In the genomic region with DNA sequence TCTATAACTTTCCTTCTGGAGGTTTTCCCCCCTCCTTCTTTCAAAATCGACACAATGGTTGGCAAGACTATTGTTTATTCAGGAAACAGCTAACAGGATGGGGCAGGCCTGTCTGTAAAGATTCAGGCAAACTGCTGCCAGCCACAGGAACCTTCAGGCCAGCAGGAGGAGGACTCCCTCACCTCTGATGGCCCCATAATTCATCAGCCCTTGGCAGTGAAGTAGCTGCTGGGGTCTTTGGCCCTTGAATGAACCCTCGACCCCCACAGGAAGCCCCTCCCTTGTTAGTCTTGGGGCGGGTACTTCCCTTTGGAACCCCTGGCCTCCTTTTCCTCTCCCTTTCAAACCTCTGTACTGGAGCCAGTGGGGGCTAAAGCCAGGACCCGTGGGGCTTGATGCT, we compare ENCODE assay signal across 9 mouse cellular contexts. TPM values are rescaled to one million over a fixed set of nuclear protein-coding genes. Genes with fewer than 3 reads are reported as not detected.
DNase-seq lines count a peak whose midpoint lies in the region; ATAC-seq lines count a peak whose summit lies in the region.
"Had no signal": no experiment of that assay in that cellular context is flagged by ENCODE, and none has a peak within 500 bp of the region (broad histone marks: within the 10 kb centered on the region; RNA-seq: fewer than 3 reads in every experiment).

No protein-coding gene starts in this region.

- H3K4me3 ChIP-seq in intestine, embryonic 14.5 days (ENCODE audit: low read depth, low read length) = no peak overlapping the region
- no peak overlapping the region for H3K4me3 ChIP-seq in liver, embryonic 12.5 days

- no peaks in the 10 kb centered on the region for H3K27me3 ChIP-seq in intestine, embryonic 14.5 days (replicated peaks; ENCODE audit: control insufficient read depth, insufficient read depth, low read length)
- H3K27me3 ChIP-seq in liver, embryonic 12.5 days (replicated peaks) = no peaks in the 10 kb centered on the region

- H3K9me3 ChIP-seq in intestine, embryonic 14.5 days (ENCODE audit: control insufficient read depth, low read length) = no peaks in the 10 kb centered on the region
- H3K9me3 ChIP-seq in liver, embryonic 12.5 days (replicated peaks) = no peaks in the 10 kb centered on the region

- 4% methylated on average over 4 of the region's 4 CpGs for WGBS in intestine, embryonic 14.5 days
- WGBS in liver, embryonic 12.5 days (ENCODE audit: insufficient replicate concordance) = 22% methylated on average over 4 of the region's 4 CpGs

- H3K4me1 ChIP-seq in intestine, embryonic 14.5 days (replicated peaks; ENCODE audit: control insufficient read depth, insufficient read depth, low read length) = peaks cover 10% of the 10 kb centered on the region
- H3K4me1 ChIP-seq in liver, embryonic 12.5 days = peaks cover 30% of the 10 kb centered on the region

- H3K4me2 ChIP-seq in intestine, embryonic 14.5 days (ENCODE audit: low read length) = peak overlapping the region; percentile 5; the same call in 1 of the 2 replicates
- no peak overlapping the region for H3K4me2 ChIP-seq in liver, embryonic 12.5 days

- H3K36me3 ChIP-seq in intestine, embryonic 14.5 days (ENCODE audit: control insufficient read depth, insufficient read depth, low read length) = no peaks in the 10 kb centered on the region
- no peaks in the 10 kb centered on the region for H3K36me3 ChIP-seq in liver, embryonic 12.5 days

- no peak for ATAC-seq in intestine, embryonic 14.5 days (replicated peaks; ENCODE audit: low FRiP score, low TSS enrichment, low read depth)
- ATAC-seq in liver, embryonic 12.5 days = 0 out of 2 replicates have a peak, but pooled peaks have one; percentile 51
- no peak for ATAC-seq in granulocyte monocyte progenitor cell, adult 5-6 weeks (replicated peaks; ENCODE audit: poor library complexity, severe bottlenecking)

- H3K27ac ChIP-seq in intestine, embryonic 14.5 days (ENCODE audit: low read depth) = no peak overlapping the region
- H3K27ac ChIP-seq in liver, embryonic 12.5 days = no peak overlapping the region

- no peak overlapping the region for H3K9ac ChIP-seq in intestine, embryonic 14.5 days (ENCODE audit: low read length)
- no peak overlapping the region for H3K9ac ChIP-seq in liver, embryonic 12.5 days

- peak; percentile 13 for DNase-seq in Muller cell, postnatal 12 days (ENCODE audit: inconsistent ontology term)
- peak; percentile 57 for DNase-seq in embryo, embryonic 11 days
- no peak for DNase-seq in intestine, embryonic 14.5 days (ENCODE audit: low spot score)
- no peak for DNase-seq in c-Kit-positive CD71-positive TER-119-positive erythroid progenitor cells, embryonic 14.5 days (ENCODE audit: low spot score)
- DNase-seq in retina, postnatal 1 day = no peak
- no peak for DNase-seq in urinary bladder, postnatal 25 days (ENCODE audit: low spot score)

RNA-seq across cellular contexts. Expression of gene Tmigd1, which starts 8.4 kb away (rescaled TPM):
- polyA plus RNA-seq in intestine, embryonic 14.5 days (2014; fragmentation: Nextera tagmentation; extraction: Ambion mirVana) = 0.26 and 0.43 TPM in 2 replicates
- polyA plus RNA-seq in liver, embryonic 12.5 days (2016; fragmentation: Nextera tagmentation; extraction: Ambion mirVana) = 0.10 TPM in 1 of 2 replicates, not detected in the other
- not detected in 2 replicates for total RNA-seq in granulocyte monocyte progenitor cell, adult 5-6 weeks (2014; fragmentation: Nextera tagmentation)
- total RNA-seq in granulocyte monocyte progenitor cell, adult 5-6 weeks (2017) = not detected in 2 replicates
- total RNA-seq: midbrain, postnatal 0 days had no signal
- polyA plus RNA-seq: midbrain, postnatal 0 days had no signal

RNA-seq across cellular contexts. Expression of gene Blmh, which starts 31.0 kb away (rescaled TPM):
- polyA plus RNA-seq in intestine, embryonic 14.5 days (2014; fragmentation: Nextera tagmentation; extraction: Ambion mirVana) = 101 and 118 TPM in 2 replicates
- polyA plus RNA-seq in liver, embryonic 12.5 days (2016; fragmentation: Nextera tagmentation; extraction: Ambion mirVana) = 77.3 and 79.2 TPM in 2 replicates
- total RNA-seq in granulocyte monocyte progenitor cell, adult 5-6 weeks (2014; fragmentation: Nextera tagmentation) = 83.3 and 85.8 TPM in 2 replicates
- 226 and 238 TPM in 2 replicates for total RNA-seq in granulocyte monocyte progenitor cell, adult 5-6 weeks (2017)

RNA-seq across cellular contexts. Expression of gene Cpd, which starts 46.8 kb away (rescaled TPM):
- polyA plus RNA-seq in intestine, embryonic 14.5 days (2014; fragmentation: Nextera tagmentation; extraction: Ambion mirVana) = 17.5 and 20.9 TPM in 2 replicates
- 10.5 and 11.3 TPM in 2 replicates for polyA plus RNA-seq in liver, embryonic 12.5 days (2016; fragmentation: Nextera tagmentation; extraction: Ambion mirVana)
- total RNA-seq in granulocyte monocyte progenitor cell, adult 5-6 weeks (2014; fragmentation: Nextera tagmentation) = 13.1 and 13.5 TPM in 2 replicates
- 21.1 and 22.2 TPM in 2 replicates for total RNA-seq in granulocyte monocyte progenitor cell, adult 5-6 weeks (2017)

Comparison
In these comparisons a context has a peak if more than half of its experiments do, and no peak if none do; other contexts are left out.
1. DNase-seq: peak in Muller cell, postnatal 12 days (single experiment) and embryo, embryonic 11 days (single experiment); none in intestine, embryonic 14.5 days (single experiment), c-Kit-positive CD71-positive TER-119-positive erythroid progenitor cells, embryonic 14.5 days (single experiment), retina, postnatal 1 day (single experiment) and urinary bladder, postnatal 25 days (single experiment).